Mouse (Mus musculus) CH12.LX (cell line): Measurements from ENCODE around the gene Rep15. TPM values are rescaled to one million over a fixed set of nuclear protein-coding genes. Genes with fewer than 3 reads are reported as not detected.

Experiments
- DNase-seq: peaks from one replicate; pipeline ENCODE4 v3.0.0-alpha.2; 2013; ENCODE audit errors: extremely low read depth
- H3K27ac ChIP-seq: 2 replicates; pipeline ENCODE4 v1.5.1; 2012; ENCODE audit warnings: low read depth, mild to moderate bottlenecking, control low read depth, moderate library complexity; ENCODE audit not compliant: insufficient read depth
- H3K27me3 ChIP-seq: replicated peaks from 2 replicates; pipeline ENCODE3; 2012; ENCODE audit warnings: inconsistent platforms
- H3K36me3 ChIP-seq, 2 experiments: replicated peaks in 1 of 2; 2 replicates each; pipeline versions ENCODE3 to v1.6.1; 2012; ENCODE audit warnings: inconsistent platforms in 1 of 2, low read length in 1 of 2, mild to moderate bottlenecking in 1 of 2, mixed read lengths in 1 of 2, moderate library complexity in 1 of 2; ENCODE audit not compliant: control insufficient read depth in 1 of 2, insufficient read depth in 1 of 2
- H3K4me1 ChIP-seq, 2 experiments: 2 replicates each; pipeline ENCODE4 v1.6.1; 2012; ENCODE audit warnings: inconsistent platforms in 1 of 2, moderate library complexity in 1 of 2; ENCODE audit not compliant: insufficient read depth in 2 of 2, control insufficient read depth in 1 of 2
- H3K4me2 ChIP-seq: 2 replicates; pipeline ENCODE4 v1.6.1; 2012; ENCODE audit warnings: low read depth, mild to moderate bottlenecking, control low read depth; ENCODE audit not compliant: poor library complexity, insufficient read depth, severe bottlenecking
- H3K4me3 ChIP-seq, 3 experiments: fragments of 150-350 bp in 1 of 3; sonication (generic) in 1 of 3; replicated peaks in 1 of 3; 2 replicates each; pipeline versions ENCODE3 to v1.5.1; 2011 to 2012; ENCODE audit warnings: low read depth in 2 of 3, low read length in 2 of 3, mild to moderate bottlenecking in 2 of 3, moderate library complexity in 2 of 3, control low read depth in 1 of 3, improper control_type of control experiment in 1 of 3, inconsistent platforms in 1 of 3, mixed read lengths in 1 of 3; ENCODE audit not compliant: poor library complexity in 1 of 3
- H3K79me2 ChIP-seq: replicated peaks from 2 replicates; pipeline ENCODE4 v1.6.1; 2012; ENCODE audit warnings: mild to moderate bottlenecking, moderate library complexity; ENCODE audit not compliant: control insufficient read depth, poor library complexity, insufficient read depth, severe bottlenecking; ENCODE audit errors: extremely low read depth
- H3K9ac ChIP-seq: 2 replicates; pipeline ENCODE4 v1.6.1; 2012; ENCODE audit warnings: low read depth, mild to moderate bottlenecking, control low read depth, moderate library complexity; ENCODE audit not compliant: insufficient read depth
- H3K9me3 ChIP-seq: replicated peaks from 2 replicates; pipeline ENCODE3; 2012; ENCODE audit warnings: low read length, inconsistent platforms, mixed read lengths
- BHLHE40 ChIP-seq: IDR thresholded peaks from 2 replicates; pipeline ENCODE4 v1.6.1; 2011; ENCODE audit warnings: mild to moderate bottlenecking, low read depth, low read length, improper control_type of control experiment
- CHD1 ChIP-seq: IDR thresholded peaks from 2 replicates; pipeline ENCODE4 v1.6.1; 2012; ENCODE audit warnings: low read depth, low read length, improper control_type of control experiment, inconsistent platforms
- CHD2 ChIP-seq: IDR thresholded peaks from 2 replicates; pipeline ENCODE4 v1.6.1; 2011; ENCODE audit warnings: low read length, improper control_type of control experiment
- CTCF ChIP-seq, 2 experiments: IDR thresholded peaks in 1 of 2; conservative IDR thresholded peaks in 1 of 2; 2 replicates each; pipeline ENCODE4 v1.5.1; 2011 to 2012; ENCODE audit warnings: low read depth in 2 of 2, low read length in 2 of 2, improper control_type of control experiment in 1 of 2, inconsistent platforms in 1 of 2, mild to moderate bottlenecking in 1 of 2, moderate library complexity in 1 of 2
- E2F4 ChIP-seq: IDR thresholded peaks from 2 replicates; pipeline ENCODE4 v1.6.1; 2011; ENCODE audit warnings: low read depth, low read length, improper control_type of control experiment; ENCODE audit not compliant: insufficient replicate concordance
- ELF1 ChIP-seq: IDR thresholded peaks from 2 replicates; pipeline ENCODE4 v1.6.1; 2014; ENCODE audit warnings: low read depth, mild to moderate bottlenecking, inconsistent platforms, low read length, improper control_type of control experiment
- EP300 ChIP-seq: IDR thresholded peaks from 2 replicates; pipeline ENCODE4 v1.6.1; 2011; ENCODE audit warnings: low read length, improper control_type of control experiment
- ETS1 ChIP-seq: conservative IDR thresholded peaks from 2 replicates; pipeline ENCODE4 v1.6.1; 2012; ENCODE audit warnings: low read depth, mild to moderate bottlenecking, inconsistent platforms, low read length, improper control_type of control experiment, moderate library complexity
- GABPA ChIP-seq: IDR thresholded peaks from 2 replicates; pipeline ENCODE4 v1.6.1; 2012; ENCODE audit warnings: low read depth, low read length, improper control_type of control experiment, inconsistent platforms; ENCODE audit not compliant: insufficient replicate concordance
- HCFC1 ChIP-seq: IDR thresholded peaks from 2 replicates; pipeline ENCODE4 v1.6.1; 2012; ENCODE audit warnings: low read depth, mild to moderate bottlenecking, inconsistent platforms, low read length, improper control_type of control experiment
- IRF4 ChIP-seq: IDR thresholded peaks from 2 replicates; pipeline ENCODE4 v1.6.1; 2014; ENCODE audit warnings: low read depth, mild to moderate bottlenecking, inconsistent platforms, low read length, improper control_type of control experiment
- JUN ChIP-seq: IDR thresholded peaks from 2 replicates; pipeline ENCODE4 v1.6.1; 2011; ENCODE audit warnings: low read depth, mild to moderate bottlenecking, low read length, improper control_type of control experiment, moderate library complexity; ENCODE audit not compliant: insufficient read depth
- JUND ChIP-seq: conservative IDR thresholded peaks from 2 replicates; pipeline ENCODE4 v1.6.1; 2011; ENCODE audit warnings: low read depth, low read length, improper control_type of control experiment
- KAT2A ChIP-seq: IDR thresholded peaks from 2 replicates; pipeline ENCODE4 v1.6.1; 2012; ENCODE audit warnings: low read length, improper control_type of control experiment, inconsistent platforms; ENCODE audit not compliant: insufficient replicate concordance
- MAFK ChIP-seq: IDR thresholded peaks from 2 replicates; pipeline ENCODE4 v1.6.1; 2011; ENCODE audit warnings: low read length, improper control_type of control experiment; ENCODE audit not compliant: insufficient replicate concordance
- MAX ChIP-seq: IDR thresholded peaks from 2 replicates; pipeline ENCODE4 v1.6.1; 2011; ENCODE audit warnings: low read length, improper control_type of control experiment
- MAZ ChIP-seq: IDR thresholded peaks from 2 replicates; pipeline ENCODE4 v1.6.1; 2012; ENCODE audit warnings: low read depth, mild to moderate bottlenecking, inconsistent platforms, low read length, improper control_type of control experiment, moderate library complexity
- MEF2A ChIP-seq: IDR thresholded peaks from 2 replicates; pipeline ENCODE4 v1.6.1; 2014; ENCODE audit warnings: low read depth, mild to moderate bottlenecking, inconsistent platforms, low read length, improper control_type of control experiment, borderline replicate concordance
- MXI1 ChIP-seq: IDR thresholded peaks from 2 replicates; pipeline ENCODE4 v1.6.1; 2011; ENCODE audit warnings: mild to moderate bottlenecking, low read depth, low read length, improper control_type of control experiment
- MYC ChIP-seq: IDR thresholded peaks from 2 replicates; pipeline ENCODE4 v1.6.1; 2011; ENCODE audit warnings: low read depth, mild to moderate bottlenecking, improper control_type of control experiment, low read length
- NELFE ChIP-seq: IDR thresholded peaks from 2 replicates; pipeline ENCODE4 v1.6.1; 2011; ENCODE audit warnings: low read depth, low read length, improper control_type of control experiment
- NRF1 ChIP-seq: IDR thresholded peaks from 2 replicates; pipeline ENCODE4 v1.6.1; 2014; ENCODE audit warnings: low read depth, mild to moderate bottlenecking, inconsistent platforms, low read length, improper control_type of control experiment, moderate library complexity
- PAX5 ChIP-seq: IDR thresholded peaks from 2 replicates; pipeline ENCODE4 v1.6.1; 2012; ENCODE audit warnings: low read length, inconsistent platforms, mixed read lengths
- POLR2A ChIP-seq: IDR thresholded peaks from 2 replicates; pipeline ENCODE4 v1.6.1; 2011; ENCODE audit warnings: low read depth, mild to moderate bottlenecking, improper control_type of control experiment, low read length
- POLR2AphosphoS2 ChIP-seq: IDR thresholded peaks from 2 replicates; pipeline ENCODE4 v1.6.1; 2011; ENCODE audit warnings: low read depth, low read length, improper control_type of control experiment
- RAD21 ChIP-seq: IDR thresholded peaks from 2 replicates; pipeline ENCODE4 v1.6.1; 2011; ENCODE audit warnings: low read depth, mild to moderate bottlenecking, low read length, improper control_type of control experiment, moderate library complexity
- RCOR1 ChIP-seq: conservative IDR thresholded peaks from 2 replicates; pipeline ENCODE4 v1.6.1; 2012; ENCODE audit warnings: low read depth, mild to moderate bottlenecking, inconsistent platforms, low read length, improper control_type of control experiment
- SIN3A ChIP-seq: IDR thresholded peaks from 2 replicates; pipeline ENCODE4 v1.6.1; 2012; ENCODE audit warnings: low read length, improper control_type of control experiment, inconsistent platforms
- SMC3 ChIP-seq: IDR thresholded peaks from 2 replicates; pipeline ENCODE4 v1.6.1; 2011; ENCODE audit warnings: low read depth, low read length, improper control_type of control experiment
- TBP ChIP-seq: conservative IDR thresholded peaks from 2 replicates; pipeline ENCODE4 v1.6.1; 2011; ENCODE audit warnings: low read depth, low read length, improper control_type of control experiment
- TCF12 ChIP-seq: IDR thresholded peaks from 2 replicates; pipeline ENCODE4 v1.6.1; 2014; ENCODE audit warnings: low read depth, mild to moderate bottlenecking, inconsistent platforms, low read length, improper control_type of control experiment
- UBTF ChIP-seq: IDR thresholded peaks from 2 replicates; pipeline ENCODE4 v1.6.1; 2012; ENCODE audit warnings: low read depth, mild to moderate bottlenecking, inconsistent platforms, low read length, improper control_type of control experiment, moderate library complexity
- USF1 ChIP-seq: IDR thresholded peaks from 2 replicates; pipeline ENCODE4 v1.6.1; 2014; ENCODE audit warnings: low read depth, mild to moderate bottlenecking, inconsistent platforms, low read length, improper control_type of control experiment
- USF2 ChIP-seq: conservative IDR thresholded peaks from 2 replicates; pipeline ENCODE4 v1.6.1; 2011; ENCODE audit warnings: low read depth, low read length, improper control_type of control experiment
- ZC3H11A ChIP-seq: IDR thresholded peaks from 2 replicates; pipeline ENCODE4 v1.6.1; 2012; ENCODE audit warnings: low read depth, mild to moderate bottlenecking, inconsistent platforms, low read length, improper control_type of control experiment
- ZKSCAN1 ChIP-seq: IDR thresholded peaks from 2 replicates; pipeline ENCODE4 v1.6.1; 2012; ENCODE audit warnings: low read depth, inconsistent platforms, low read length, improper control_type of control experiment, borderline replicate concordance
- ZMIZ1 ChIP-seq: IDR thresholded peaks from 2 replicates; pipeline ENCODE4 v1.6.1; 2012; ENCODE audit warnings: low read depth, mild to moderate bottlenecking, inconsistent platforms, low read length, improper control_type of control experiment
- ZNF384 ChIP-seq: IDR thresholded peaks from 2 replicates; pipeline ENCODE4 v1.6.1; 2012; ENCODE audit warnings: low read depth, low read length, improper control_type of control experiment, inconsistent platforms
- dilution Hi-C: fragments of 300-500 bp; cut with MboI; formaldehyde crosslinking; loops from 2 replicates; pipeline ENCODE4 v1.14.3; 2020; ENCODE audit warnings: low sequenced_read_pairs; ENCODE audit not compliant: extremely low pct_unique_long_range_greater_than_20kb, extremely low pct_ligation_motif_present
- in situ Hi-C: fragments of 300-500 bp; cut with MboI; formaldehyde crosslinking; loops from 3 replicates; pipeline ENCODE4 v1.14.3; 2019; ENCODE audit warnings: low sequenced_read_pairs, low pct_ligation_motif_present, low pct_unique_long_range_greater_than_20kb, mixed read lengths
- polyA plus RNA-seq: library from polyadenylated mRNA; unstranded; fragments of >175 nt; gene quantifications from 2 replicates; pipeline ENCODE4 v1.2.1, GENCODE M21; 2012; ENCODE audit warnings: low read depth; ENCODE audit not compliant: insufficient read length
- total RNA-seq, 2 experiments: library from RNA; depleted of rRNA; stranded (reverse); fragments of 300-350 nt in 1 of 2; fragments of >200 nt in 1 of 2; gene quantifications; 2 replicates each; pipeline ENCODE4 v1.2.3; 2012 to 2014

The Rep15 gene
- total and polyA plus RNA-seq, 3 experiments, result 0.08 to 0.14 TPM; not detected in 1

DNA sequence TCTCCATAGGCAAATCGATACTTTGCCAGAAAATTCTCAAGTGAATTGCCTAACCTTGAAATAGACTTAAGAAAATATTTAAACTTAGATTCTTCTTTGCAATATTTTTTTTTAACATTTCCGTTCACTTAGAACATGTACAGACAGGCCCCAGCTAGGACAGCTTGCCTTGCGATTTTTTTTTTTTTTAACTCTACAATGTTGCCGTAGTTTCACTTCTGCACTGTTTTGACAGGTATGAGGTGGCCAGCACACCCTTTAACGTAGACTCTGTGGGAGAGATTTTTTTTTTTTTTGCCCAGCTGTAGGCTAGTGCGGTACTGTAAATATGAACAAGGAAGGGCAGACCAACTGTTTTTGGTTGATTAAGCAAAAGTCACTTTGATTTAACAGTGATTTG, 22.0 kb upstream of the Rep15 start:
- in situ Hi-C loops (loop anchor here (5.0 to 10.0 kb wide), 2 partner anchors 82 to 234 kb away; partner anchors contain the start of gene Klhl42), dilution Hi-C loops (no loop called here)
- DNase-seq, result peak; percentile 87
- no peaks in the 10 kb centered on the region for H3K27me3 ChIP-seq
- peak overlapping the region; percentile 99 for H3K27ac ChIP-seq
- H3K9ac ChIP-seq, result peak overlapping the region; percentile 93
- peak overlapping the region; percentile 83 for H3K4me2 ChIP-seq
- H3K9me3 ChIP-seq, result no peaks in the 10 kb centered on the region
- TF ChIP-seq POLR2A (no peak), CTCF (conservative IDR thresholded peaks at IDR 0.05 in 1 of 2, IDR thresholded peaks at IDR 0.05 in 1 of 2; ENCODE audit: low read depth in 2 of 2, low read length in 2 of 2) (no peak), TBP (peak; percentile 73; the same call in 1 of the 2 replicates), PAX5 (no peak), ZNF384 (peak; percentile 99), MEF2A (peak; percentile 97), ZMIZ1 (peak; percentile 14; the same call in 1 of the 2 replicates), JUN (peak; percentile 90), ZC3H11A (no peak), MAZ (peak; percentile 69; the same call in 1 of the 2 replicates), SIN3A (peak; percentile 100), JUND (peak; percentile 92), EP300 (peak; percentile 99), MYC (peak; percentile 75; the same call in 1 of the 2 replicates), HCFC1 (no peak; the same call in none of the 2 replicates), MXI1 (peak; percentile 82), UBTF (peak; percentile 54; the same call in 1 of the 2 replicates), MAFK (peak; percentile 90), RAD21 (no peak), ELF1 (0 out of 2 replicates have a peak, but pooled peaks have one; percentile 32), MAX (peak; percentile 15; the same call in 1 of the 2 replicates), KAT2A (no peak), NELFE (no peak), IRF4 (peak; percentile 100), CHD1 (peak; percentile 100), ZKSCAN1 (peak; percentile 53; the same call in 1 of the 2 replicates), TCF12 (peak; percentile 95), CHD2 (peak; percentile 80), RCOR1 (peak; percentile 98), BHLHE40 (peak; percentile 91), POLR2AphosphoS2 (no peak), USF1 (no peak), SMC3 (no peak), USF2 (no peak), E2F4 (no peak), NRF1 (no peak), GABPA (no peak), ETS1 (peak; percentile 99)
- peaks cover 3 to 37% of the 10 kb centered on the region in 2 experiments for H3K36me3 ChIP-seq
- H3K4me3 ChIP-seq, result peak overlapping the region; percentile 32 to 53 (median 38)
- no peaks in the 10 kb centered on the region for H3K79me2 ChIP-seq
- peaks cover 4 to 36% of the 10 kb centered on the region in 2 experiments for H3K4me1 ChIP-seq
